Mouse (Mus musculus): ENCODE results near the gene Exd2. TPM values are rescaled to one million over a fixed set of nuclear protein-coding genes. Genes with fewer than 3 reads are reported as not detected.

Exd2 gene
- polyA plus RNA-seq, 1 experiment from 2014 or later = 34.9 TPM

GRCm38 (mm10) chr12:80498356-80498755 is 35.5 kb downstream of the Exd2 start:
- H3K9me3 ChIP-seq (replicated peaks; ENCODE audit: control insufficient read depth, low read length) = no peaks in the 10 kb centered on the region
- no peaks in the 10 kb centered on the region for H3K4me1 ChIP-seq (ENCODE audit: control insufficient read depth, insufficient read depth, low read length)
- H3K27ac ChIP-seq (replicated peaks; ENCODE audit: low read depth, low read length) = no peak overlapping the region
- DNase-seq (ENCODE audit: low spot score) (peak; percentile 38), ATAC-seq (replicated peaks; ENCODE audit: insufficient number of reproducible peaks, low FRiP score, low TSS enrichment, low read depth) (no peak)
- H3K9ac ChIP-seq (replicated peaks; ENCODE audit: low read length) = no peak overlapping the region
- no peaks in the 10 kb centered on the region for H3K27me3 ChIP-seq (ENCODE audit: control insufficient read depth, insufficient read depth, low read length)
- no peak overlapping the region for H3K4me3 ChIP-seq (ENCODE audit: low read depth, low read length)
- 56% methylated on average over 4 of the region's 4 CpGs for WGBS
- H3K4me2 ChIP-seq (ENCODE audit: low read depth, low read length) = no peak overlapping the region
- H3K36me3 ChIP-seq (replicated peaks; ENCODE audit: control insufficient read depth, insufficient read depth, low read depth, low read length) = no peaks in the 10 kb centered on the region

GRCm38 (mm10) chr12:80500506-80500905 is 37.6 kb downstream of the Exd2 start:
- no peak for DNase-seq (ENCODE audit: low spot score)
- ATAC-seq (replicated peaks; ENCODE audit: insufficient number of reproducible peaks, low FRiP score, low TSS enrichment, low read depth) = no peak
- Histone ChIP-seq H3K9me3 (replicated peaks; ENCODE audit: control insufficient read depth, low read length) (no peaks in the 10 kb centered on the region), H3K27me3 (ENCODE audit: control insufficient read depth, insufficient read depth, low read length) (no peaks in the 10 kb centered on the region), H3K4me2 (ENCODE audit: low read depth, low read length) (no peak overlapping the region), H3K4me3 (ENCODE audit: low read depth, low read length) (no peak overlapping the region), H3K4me1 (ENCODE audit: control insufficient read depth, insufficient read depth, low read length) (no peaks in the 10 kb centered on the region), H3K27ac (replicated peaks; ENCODE audit: low read depth, low read length) (no peak overlapping the region), H3K36me3 (replicated peaks; ENCODE audit: control insufficient read depth, insufficient read depth, low read depth, low read length) (no peaks in the 10 kb centered on the region), H3K9ac (replicated peaks; ENCODE audit: low read length) (no peak overlapping the region)
- 58% methylated on average over 1 of the region's 1 CpGs for WGBS

GRCm38 (mm10) chr12:80504718-80505117 is 41.8 kb downstream of the Exd2 start:
- Histone ChIP-seq H3K27ac (replicated peaks; ENCODE audit: low read depth, low read length) (no peak overlapping the region), H3K9ac (replicated peaks; ENCODE audit: low read length) (no peak overlapping the region), H3K4me2 (ENCODE audit: low read depth, low read length) (no peak overlapping the region), H3K4me1 (ENCODE audit: control insufficient read depth, insufficient read depth, low read length) (no peaks in the 10 kb centered on the region), H3K4me3 (ENCODE audit: low read depth, low read length) (no peak overlapping the region), H3K9me3 (replicated peaks; ENCODE audit: control insufficient read depth, low read length) (no peaks in the 10 kb centered on the region), H3K27me3 (ENCODE audit: control insufficient read depth, insufficient read depth, low read length) (no peaks in the 10 kb centered on the region), H3K36me3 (replicated peaks; ENCODE audit: control insufficient read depth, insufficient read depth, low read depth, low read length) (no peaks in the 10 kb centered on the region)
- ATAC-seq (replicated peaks; ENCODE audit: insufficient number of reproducible peaks, low FRiP score, low TSS enrichment, low read depth) (no peak), DNase-seq (ENCODE audit: low spot score) (peak; percentile 47)
- 54% methylated on average over 5 of the region's 5 CpGs for WGBS

- no peaks in the 10 kb centered on the region for H3K4me1 ChIP-seq (ENCODE audit: control insufficient read depth, insufficient read depth, low read length)
- no peak overlapping the region for H3K4me3 ChIP-seq (ENCODE audit: low read depth, low read length)
- no peaks in the 10 kb centered on the region for H3K36me3 ChIP-seq (replicated peaks; ENCODE audit: control insufficient read depth, insufficient read depth, low read depth, low read length)
- H3K9me3 ChIP-seq (replicated peaks; ENCODE audit: control insufficient read depth, low read length) = no peaks in the 10 kb centered on the region
- ATAC-seq (replicated peaks; ENCODE audit: insufficient number of reproducible peaks, low FRiP score, low TSS enrichment, low read depth) (no peak), DNase-seq (ENCODE audit: low spot score) (no peak)
- H3K27me3 ChIP-seq (ENCODE audit: control insufficient read depth, insufficient read depth, low read length) = no peaks in the 10 kb centered on the region
- H3K4me2 ChIP-seq (ENCODE audit: low read depth, low read length) = no peak overlapping the region
- 54% methylated on average over 14 of the region's 14 CpGs for whole genome bisulfite sequencing
- no peak overlapping the region for H3K9ac ChIP-seq (replicated peaks; ENCODE audit: low read length)
- H3K27ac ChIP-seq (replicated peaks; ENCODE audit: low read depth, low read length) = no peak overlapping the region
Observed at GRCm38 (mm10) chr12:80507041-80507745, 44.3 kb downstream of the Exd2 start.

- Histone ChIP-seq H3K4me1 (ENCODE audit: control insufficient read depth, insufficient read depth, low read length) (no peaks in the 10 kb centered on the region), H3K9me3 (replicated peaks; ENCODE audit: control insufficient read depth, low read length) (no peaks in the 10 kb centered on the region), H3K27ac (replicated peaks; ENCODE audit: low read depth, low read length) (peak within 1 kb of the TSS; percentile 38; the same call in 1 of the 2 replicates), H3K27me3 (ENCODE audit: control insufficient read depth, insufficient read depth, low read length) (peaks cover 22% of the 10 kb centered on the region), H3K4me3 (ENCODE audit: low read depth, low read length) (peak within 1 kb of the TSS; percentile 61), H3K4me2 (ENCODE audit: low read depth, low read length) (peak within 1 kb of the TSS; percentile 97), H3K9ac (replicated peaks; ENCODE audit: low read length) (peak within 1 kb of the TSS; percentile 54), H3K36me3 (replicated peaks; ENCODE audit: control insufficient read depth, insufficient read depth, low read depth, low read length) (no peaks in the 10 kb centered on the region)
- 5% methylated on average over 14 of the region's 14 CpGs for WGBS
- DNase-seq (ENCODE audit: low spot score) (no peak), ATAC-seq (replicated peaks; ENCODE audit: insufficient number of reproducible peaks, low FRiP score, low TSS enrichment, low read depth) (0 out of 2 replicates have a peak, but pooled peaks have one; percentile 2)
Observed at GRCm38 (mm10) chr12:80517977-80518376, 55.1 kb downstream of the Exd2 start, which contains the start of gene Galnt16. Gene Galnt16, plus strand, starts transcription at chr12:80518277.

GRCm38 (mm10) chr12:80518393-80518756 is 55.5 kb downstream of the Exd2 start:
- DNase-seq (ENCODE audit: low spot score) = peak; percentile 56
- Histone ChIP-seq H3K36me3 (replicated peaks; ENCODE audit: control insufficient read depth, insufficient read depth, low read depth, low read length) (no peaks in the 10 kb centered on the region), H3K4me2 (ENCODE audit: low read depth, low read length) (peak overlapping the region; percentile 97), H3K4me3 (ENCODE audit: low read depth, low read length) (peak overlapping the region; percentile 61), H3K9ac (replicated peaks; ENCODE audit: low read length) (peak overlapping the region; percentile 54), H3K27me3 (ENCODE audit: control insufficient read depth, insufficient read depth, low read length) (peaks cover 22% of the 10 kb centered on the region), H3K4me1 (ENCODE audit: control insufficient read depth, insufficient read depth, low read length) (no peaks in the 10 kb centered on the region), H3K9me3 (replicated peaks; ENCODE audit: control insufficient read depth, low read length) (no peaks in the 10 kb centered on the region), H3K27ac (replicated peaks; ENCODE audit: low read depth, low read length) (no peak overlapping the region)
- WGBS = 0% methylated on average over 25 of the region's 25 CpGs
- ATAC-seq (replicated peaks; ENCODE audit: insufficient number of reproducible peaks, low FRiP score, low TSS enrichment, low read depth) = peak; percentile 34; the same call in 1 of the 2 replicates

GRCm38 (mm10) chr12:80518757-80519620 is 56.1 kb downstream of the Exd2 start:
- H3K4me1 ChIP-seq (ENCODE audit: control insufficient read depth, insufficient read depth, low read length) = no peaks in the 10 kb centered on the region
- H3K27me3 ChIP-seq (ENCODE audit: control insufficient read depth, insufficient read depth, low read length) = peaks cover 22% of the 10 kb centered on the region
- peak; percentile 79 for DNase-seq (ENCODE audit: low spot score)
- H3K4me2 ChIP-seq (ENCODE audit: low read depth, low read length) = peak overlapping the region; percentile 97
- H3K27ac ChIP-seq (replicated peaks; ENCODE audit: low read depth, low read length) = peak overlapping the region; percentile 38; the same call in 1 of the 2 replicates
- no peaks in the 10 kb centered on the region for H3K36me3 ChIP-seq (replicated peaks; ENCODE audit: control insufficient read depth, insufficient read depth, low read depth, low read length)
- H3K9me3 ChIP-seq (replicated peaks; ENCODE audit: control insufficient read depth, low read length) = no peaks in the 10 kb centered on the region
- ATAC-seq (replicated peaks; ENCODE audit: insufficient number of reproducible peaks, low FRiP score, low TSS enrichment, low read depth) = peak; percentile 71
- H3K9ac ChIP-seq (replicated peaks; ENCODE audit: low read length) = peak overlapping the region; percentile 54
- H3K4me3 ChIP-seq (ENCODE audit: low read depth, low read length) = peak overlapping the region; percentile 61
- under 1% methylated on average over 89 of the region's 90 CpGs for WGBS
